Mouse (Mus musculus): Measurements from ENCODE around the gene 9530068E07Rik. TPM values are rescaled to one million over a fixed set of nuclear protein-coding genes. Genes with fewer than 3 reads are reported as not detected.
"Not testable (repeated sequence)": the region's sequence is repeated elsewhere in the genome, so short reads cannot be mapped to it uniquely, and the experiment has no call there.

Gene 9530068E07Rik
- 60.3 and 71.5 TPM in 2 replicates for total RNA-seq (2017)

GRCm38 (mm10) chr11:52395940-52396596, at the start of gene 9530068E07Rik:
9530068E07Rik (plus strand) TSS chr11:52396428.
- peak; percentile 96 for ATAC-seq (ENCODE audit: extremely low read depth, insufficient number of reproducible peaks, low FRiP score, poor library complexity, severe bottlenecking)

DNA sequence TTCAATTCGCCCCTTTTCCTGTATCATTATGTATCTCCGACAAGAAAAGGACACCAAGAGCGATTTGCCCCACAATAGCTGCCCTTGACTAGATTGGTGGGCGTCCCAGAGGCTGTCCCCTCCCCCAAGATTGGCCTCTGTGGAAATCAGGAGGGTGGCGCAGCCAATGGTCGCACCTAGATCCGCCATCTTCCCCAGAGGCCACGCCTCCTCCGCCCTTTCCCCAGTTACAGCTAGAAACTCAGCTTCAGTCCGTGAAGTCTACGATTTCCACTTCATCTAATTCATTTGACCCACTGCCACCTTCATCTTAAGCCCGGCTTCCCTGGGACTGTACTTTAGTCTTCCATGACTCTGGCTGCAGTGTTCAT, 49.6 kb upstream of the 9530068E07Rik start:
- no peak for ATAC-seq (ENCODE audit: extremely low read depth, insufficient number of reproducible peaks, low FRiP score, poor library complexity, severe bottlenecking)

DNA sequence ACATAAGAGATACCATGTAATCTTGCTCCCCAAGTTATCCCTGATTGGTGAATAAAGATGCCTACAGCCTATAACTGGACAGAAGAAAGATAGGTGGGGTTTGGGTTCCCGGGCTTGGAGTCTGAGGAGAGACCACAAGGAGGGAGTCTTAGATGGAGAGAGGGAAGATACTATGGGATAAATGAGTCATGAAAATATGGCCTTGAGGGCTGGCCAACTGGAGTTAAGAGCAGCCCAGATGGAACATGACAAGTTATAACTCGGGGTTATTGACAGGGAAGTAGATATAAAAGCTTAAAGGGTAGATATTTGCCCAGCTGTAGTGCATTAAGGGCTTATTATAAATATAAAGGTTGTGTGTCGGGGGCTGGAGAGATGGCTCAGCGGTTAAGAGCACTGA, 48.1 kb upstream of the 9530068E07Rik start:
- no peak for ATAC-seq (ENCODE audit: extremely low read depth, insufficient number of reproducible peaks, low FRiP score, poor library complexity, severe bottlenecking)

- ATAC-seq (ENCODE audit: extremely low read depth, insufficient number of reproducible peaks, low FRiP score, poor library complexity, severe bottlenecking), result no peak
Measured at GRCm38 (mm10) chr11:52348724-52349123, 47.5 kb upstream of the 9530068E07Rik start.

- peak; percentile 70 for ATAC-seq (ENCODE audit: extremely low read depth, insufficient number of reproducible peaks, low FRiP score, poor library complexity, severe bottlenecking)
Measured at GRCm38 (mm10) chr11:52350924-52351323, 45.3 kb upstream of the 9530068E07Rik start.

GRCm38 (mm10) chr11:52352271-52352670, 44.0 kb upstream of the 9530068E07Rik start:
- no peak for ATAC-seq (ENCODE audit: extremely low read depth, insufficient number of reproducible peaks, low FRiP score, poor library complexity, severe bottlenecking)

- no peak for ATAC-seq (ENCODE audit: extremely low read depth, insufficient number of reproducible peaks, low FRiP score, poor library complexity, severe bottlenecking)
Measured at GRCm38 (mm10) chr11:52354644-52355043, 41.6 kb upstream of the 9530068E07Rik start.

GRCm38 (mm10) chr11:52355601-52356000, 40.6 kb upstream of the 9530068E07Rik start:
- ATAC-seq (ENCODE audit: extremely low read depth, insufficient number of reproducible peaks, low FRiP score, poor library complexity, severe bottlenecking), result no peak

- not testable (repeated sequence) for ATAC-seq (ENCODE audit: extremely low read depth, insufficient number of reproducible peaks, low FRiP score, poor library complexity, severe bottlenecking)
Measured at GRCm38 (mm10) chr11:52357091-52357490, 39.1 kb upstream of the 9530068E07Rik start.

GRCm38 (mm10) chr11:52358520-52358919, 37.7 kb upstream of the 9530068E07Rik start:
- no peak for ATAC-seq (ENCODE audit: extremely low read depth, insufficient number of reproducible peaks, low FRiP score, poor library complexity, severe bottlenecking)

GRCm38 (mm10) chr11:52359686-52360470, 36.4 kb upstream of the 9530068E07Rik start:
- ATAC-seq (ENCODE audit: extremely low read depth, insufficient number of reproducible peaks, low FRiP score, poor library complexity, severe bottlenecking), result 0 out of 2 replicates have a peak, but pooled peaks have one; percentile 2

DNA sequence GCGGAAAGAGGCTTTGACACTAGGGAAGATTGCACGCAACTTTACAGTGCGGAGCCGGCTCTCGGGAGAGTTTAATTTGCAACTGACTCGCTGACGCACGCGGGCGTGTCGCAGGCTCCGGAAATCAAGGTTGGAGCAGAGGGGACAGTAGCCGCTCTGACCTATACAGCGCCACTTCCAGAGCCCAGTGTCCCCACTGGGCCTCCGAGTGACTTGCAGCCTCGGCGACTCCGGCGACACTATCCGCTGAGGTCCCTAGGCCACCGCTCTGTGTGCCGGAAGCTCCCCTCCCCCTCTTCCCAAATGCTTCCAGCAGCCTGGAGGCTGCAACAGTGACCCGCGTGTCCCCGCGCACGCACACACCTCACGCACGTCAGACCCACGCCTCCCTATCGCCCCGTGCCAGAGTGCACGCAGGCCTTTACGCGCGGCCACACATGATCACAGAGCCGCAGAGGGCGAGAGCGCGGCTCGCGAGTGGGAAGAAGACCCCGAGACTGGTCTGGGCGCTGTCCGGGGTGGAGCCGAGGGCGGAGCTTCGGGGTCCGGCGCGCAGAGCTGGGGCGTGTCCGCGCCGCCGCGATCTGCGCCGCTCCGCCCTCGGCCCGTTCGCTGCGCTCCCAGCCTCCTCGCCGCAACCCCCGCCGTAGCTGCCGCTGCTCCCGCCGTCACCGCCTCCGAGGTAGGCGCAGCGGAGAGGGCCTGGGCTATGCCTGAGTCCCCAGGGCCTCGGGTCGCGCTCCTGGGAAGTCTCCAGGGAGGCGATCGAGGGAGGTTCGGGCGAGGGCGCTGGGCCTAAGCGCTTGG, 35.6 kb upstream of the 9530068E07Rik start, which contains the start of gene Vdac1:
Gene Vdac1, plus strand, starts transcription at position 390 of the 807 bp plus-strand sequence.
- ATAC-seq (ENCODE audit: extremely low read depth, insufficient number of reproducible peaks, low FRiP score, poor library complexity, severe bottlenecking), result peak; percentile 67

GRCm38 (mm10) chr11:52361287-52361921, 34.8 kb upstream of the 9530068E07Rik start:
- no peak for ATAC-seq (ENCODE audit: extremely low read depth, insufficient number of reproducible peaks, low FRiP score, poor library complexity, severe bottlenecking)

DNA sequence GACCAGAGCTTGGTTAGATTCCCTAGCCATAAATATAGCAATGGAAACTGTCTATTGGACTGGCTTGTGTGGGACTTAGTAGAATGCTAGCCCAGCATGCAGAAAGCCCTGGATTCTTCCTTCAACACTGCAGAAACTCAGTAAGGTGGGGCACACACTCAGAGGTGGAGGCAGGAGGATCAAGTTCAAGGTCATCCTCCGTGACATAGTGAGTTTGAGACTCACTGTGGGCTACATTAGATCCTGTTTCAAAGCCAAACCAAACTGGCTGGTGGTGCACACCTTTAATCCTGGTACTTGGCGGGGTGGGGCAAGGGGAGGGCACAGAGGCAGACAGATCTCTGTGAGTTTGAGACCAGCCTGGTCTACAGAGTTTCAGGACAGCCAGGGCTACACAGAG, 31.9 kb upstream of the 9530068E07Rik start:
- ATAC-seq (ENCODE audit: extremely low read depth, insufficient number of reproducible peaks, low FRiP score, poor library complexity, severe bottlenecking), result no peak

DNA sequence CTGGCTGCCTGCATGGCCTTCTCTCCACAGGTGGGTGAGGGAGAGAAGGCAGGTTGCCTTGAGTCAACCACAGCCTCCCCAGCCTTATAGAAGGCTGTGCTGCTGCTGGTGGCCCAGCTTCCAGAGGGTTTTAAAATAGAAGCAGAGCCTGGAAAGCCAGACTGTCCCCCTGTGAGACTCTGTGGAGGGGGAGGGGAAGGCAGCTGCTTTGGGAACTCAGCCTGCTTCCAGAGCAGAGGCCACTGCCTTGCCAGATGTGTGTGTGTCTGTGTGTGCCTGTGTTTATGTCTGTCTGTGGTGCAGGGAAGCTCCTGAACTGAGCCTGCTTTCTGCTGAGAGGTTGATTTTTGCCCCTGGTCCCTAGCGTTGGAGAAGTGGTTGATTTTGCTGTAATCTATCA, 31.1 kb upstream of the 9530068E07Rik start:
- no peak for ATAC-seq (ENCODE audit: extremely low read depth, insufficient number of reproducible peaks, low FRiP score, poor library complexity, severe bottlenecking)

DNA sequence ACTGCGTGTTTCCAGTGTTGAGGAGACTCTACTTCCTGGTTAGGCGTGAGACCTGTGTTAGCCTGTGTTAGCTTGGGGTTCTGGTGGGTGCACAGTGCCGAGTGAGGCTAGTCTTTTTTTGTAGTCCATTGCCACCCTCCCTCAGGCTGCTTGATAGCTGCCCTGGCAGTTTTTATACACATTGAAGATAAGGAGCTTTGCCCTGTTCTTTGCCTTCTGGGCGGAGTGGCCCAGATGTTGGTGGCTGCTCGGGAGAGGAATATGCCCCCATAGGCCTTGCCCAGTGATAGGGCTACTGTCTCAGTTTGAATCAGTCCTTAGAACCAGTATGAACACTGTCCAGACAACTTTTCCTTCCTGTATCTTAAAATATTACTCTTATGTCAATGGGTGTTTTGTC, 29.9 kb upstream of the 9530068E07Rik start:
- ATAC-seq (ENCODE audit: extremely low read depth, insufficient number of reproducible peaks, low FRiP score, poor library complexity, severe bottlenecking), result no peak

- ATAC-seq (ENCODE audit: extremely low read depth, insufficient number of reproducible peaks, low FRiP score, poor library complexity, severe bottlenecking), result no peak; the same call in 1 of the 2 replicates
Measured at GRCm38 (mm10) chr11:52368176-52368985, 27.8 kb upstream of the 9530068E07Rik start.
